Mouse (Mus musculus) CH12.LX (cell line): ENCODE measurements around the gene Arhgef17. TPM values are rescaled to one million over a fixed set of nuclear protein-coding genes. Genes with fewer than 3 reads are reported as not detected.
A peak's percentile ranks its signal among the peaks of the same experiment; 100 is the strongest.

Experiments
- DNase-seq: peaks from one replicate; pipeline ENCODE4 v3.0.0-alpha.2; 2013; ENCODE audit errors: extremely low read depth
- H3K27ac ChIP-seq: 2 replicates; pipeline ENCODE4 v1.5.1; 2012; ENCODE audit warnings: low read depth, mild to moderate bottlenecking, control low read depth, moderate library complexity; ENCODE audit not compliant: insufficient read depth
- H3K27me3 ChIP-seq: replicated peaks from 2 replicates; pipeline ENCODE3; 2012; ENCODE audit warnings: inconsistent platforms
- H3K36me3 ChIP-seq, 2 experiments: replicated peaks in 1 of 2; 2 replicates each; pipeline versions ENCODE3 to v1.6.1; 2012; ENCODE audit warnings: inconsistent platforms in 1 of 2, low read length in 1 of 2, mild to moderate bottlenecking in 1 of 2, mixed read lengths in 1 of 2, moderate library complexity in 1 of 2; ENCODE audit not compliant: control insufficient read depth in 1 of 2, insufficient read depth in 1 of 2
- H3K4me1 ChIP-seq, 2 experiments: 2 replicates each; pipeline ENCODE4 v1.6.1; 2012; ENCODE audit warnings: inconsistent platforms in 1 of 2, moderate library complexity in 1 of 2; ENCODE audit not compliant: insufficient read depth in 2 of 2, control insufficient read depth in 1 of 2
- H3K4me2 ChIP-seq: 2 replicates; pipeline ENCODE4 v1.6.1; 2012; ENCODE audit warnings: low read depth, mild to moderate bottlenecking, control low read depth; ENCODE audit not compliant: poor library complexity, insufficient read depth, severe bottlenecking
- H3K4me3 ChIP-seq, 3 experiments: fragments of 150-350 bp in 1 of 3; sonication (generic) in 1 of 3; replicated peaks in 1 of 3; 2 replicates each; pipeline versions ENCODE3 to v1.5.1; 2011 to 2012; ENCODE audit warnings: low read depth in 2 of 3, low read length in 2 of 3, mild to moderate bottlenecking in 2 of 3, moderate library complexity in 2 of 3, control low read depth in 1 of 3, improper control_type of control experiment in 1 of 3, inconsistent platforms in 1 of 3, mixed read lengths in 1 of 3; ENCODE audit not compliant: poor library complexity in 1 of 3
- H3K79me2 ChIP-seq: replicated peaks from 2 replicates; pipeline ENCODE4 v1.6.1; 2012; ENCODE audit warnings: mild to moderate bottlenecking, moderate library complexity; ENCODE audit not compliant: control insufficient read depth, poor library complexity, insufficient read depth, severe bottlenecking; ENCODE audit errors: extremely low read depth
- H3K9ac ChIP-seq: 2 replicates; pipeline ENCODE4 v1.6.1; 2012; ENCODE audit warnings: low read depth, mild to moderate bottlenecking, control low read depth, moderate library complexity; ENCODE audit not compliant: insufficient read depth
- H3K9me3 ChIP-seq: replicated peaks from 2 replicates; pipeline ENCODE3; 2012; ENCODE audit warnings: low read length, inconsistent platforms, mixed read lengths
- CTCF ChIP-seq, 2 experiments: IDR thresholded peaks in 1 of 2; conservative IDR thresholded peaks in 1 of 2; 2 replicates each; pipeline ENCODE4 v1.5.1; 2011 to 2012; ENCODE audit warnings: low read depth in 2 of 2, low read length in 2 of 2, improper control_type of control experiment in 1 of 2, inconsistent platforms in 1 of 2, mild to moderate bottlenecking in 1 of 2, moderate library complexity in 1 of 2
- ELF1 ChIP-seq: IDR thresholded peaks from 2 replicates; pipeline ENCODE4 v1.6.1; 2014; ENCODE audit warnings: low read depth, mild to moderate bottlenecking, inconsistent platforms, low read length, improper control_type of control experiment
- EP300 ChIP-seq: IDR thresholded peaks from 2 replicates; pipeline ENCODE4 v1.6.1; 2011; ENCODE audit warnings: low read length, improper control_type of control experiment
- ETS1 ChIP-seq: conservative IDR thresholded peaks from 2 replicates; pipeline ENCODE4 v1.6.1; 2012; ENCODE audit warnings: low read depth, mild to moderate bottlenecking, inconsistent platforms, low read length, improper control_type of control experiment, moderate library complexity
- GABPA ChIP-seq: IDR thresholded peaks from 2 replicates; pipeline ENCODE4 v1.6.1; 2012; ENCODE audit warnings: low read depth, low read length, improper control_type of control experiment, inconsistent platforms; ENCODE audit not compliant: insufficient replicate concordance
- IRF4 ChIP-seq: IDR thresholded peaks from 2 replicates; pipeline ENCODE4 v1.6.1; 2014; ENCODE audit warnings: low read depth, mild to moderate bottlenecking, inconsistent platforms, low read length, improper control_type of control experiment
- KAT2A ChIP-seq: IDR thresholded peaks from 2 replicates; pipeline ENCODE4 v1.6.1; 2012; ENCODE audit warnings: low read length, improper control_type of control experiment, inconsistent platforms; ENCODE audit not compliant: insufficient replicate concordance
- MAX ChIP-seq: IDR thresholded peaks from 2 replicates; pipeline ENCODE4 v1.6.1; 2011; ENCODE audit warnings: low read length, improper control_type of control experiment
- MAZ ChIP-seq: IDR thresholded peaks from 2 replicates; pipeline ENCODE4 v1.6.1; 2012; ENCODE audit warnings: low read depth, mild to moderate bottlenecking, inconsistent platforms, low read length, improper control_type of control experiment, moderate library complexity
- MEF2A ChIP-seq: IDR thresholded peaks from 2 replicates; pipeline ENCODE4 v1.6.1; 2014; ENCODE audit warnings: low read depth, mild to moderate bottlenecking, inconsistent platforms, low read length, improper control_type of control experiment, borderline replicate concordance
- NELFE ChIP-seq: IDR thresholded peaks from 2 replicates; pipeline ENCODE4 v1.6.1; 2011; ENCODE audit warnings: low read depth, low read length, improper control_type of control experiment
- RCOR1 ChIP-seq: conservative IDR thresholded peaks from 2 replicates; pipeline ENCODE4 v1.6.1; 2012; ENCODE audit warnings: low read depth, mild to moderate bottlenecking, inconsistent platforms, low read length, improper control_type of control experiment
- TBP ChIP-seq: conservative IDR thresholded peaks from 2 replicates; pipeline ENCODE4 v1.6.1; 2011; ENCODE audit warnings: low read depth, low read length, improper control_type of control experiment
- TCF12 ChIP-seq: IDR thresholded peaks from 2 replicates; pipeline ENCODE4 v1.6.1; 2014; ENCODE audit warnings: low read depth, mild to moderate bottlenecking, inconsistent platforms, low read length, improper control_type of control experiment
- UBTF ChIP-seq: IDR thresholded peaks from 2 replicates; pipeline ENCODE4 v1.6.1; 2012; ENCODE audit warnings: low read depth, mild to moderate bottlenecking, inconsistent platforms, low read length, improper control_type of control experiment, moderate library complexity
- ZC3H11A ChIP-seq: IDR thresholded peaks from 2 replicates; pipeline ENCODE4 v1.6.1; 2012; ENCODE audit warnings: low read depth, mild to moderate bottlenecking, inconsistent platforms, low read length, improper control_type of control experiment
- ZKSCAN1 ChIP-seq: IDR thresholded peaks from 2 replicates; pipeline ENCODE4 v1.6.1; 2012; ENCODE audit warnings: low read depth, inconsistent platforms, low read length, improper control_type of control experiment, borderline replicate concordance
- ZMIZ1 ChIP-seq: IDR thresholded peaks from 2 replicates; pipeline ENCODE4 v1.6.1; 2012; ENCODE audit warnings: low read depth, mild to moderate bottlenecking, inconsistent platforms, low read length, improper control_type of control experiment
- ZNF384 ChIP-seq: IDR thresholded peaks from 2 replicates; pipeline ENCODE4 v1.6.1; 2012; ENCODE audit warnings: low read depth, low read length, improper control_type of control experiment, inconsistent platforms
- dilution Hi-C: fragments of 300-500 bp; cut with MboI; formaldehyde crosslinking; loops from 2 replicates; pipeline ENCODE4 v1.14.3; 2020; ENCODE audit warnings: low sequenced_read_pairs; ENCODE audit not compliant: extremely low pct_unique_long_range_greater_than_20kb, extremely low pct_ligation_motif_present
- in situ Hi-C: fragments of 300-500 bp; cut with MboI; formaldehyde crosslinking; loops from 3 replicates; pipeline ENCODE4 v1.14.3; 2019; ENCODE audit warnings: low sequenced_read_pairs, low pct_ligation_motif_present, low pct_unique_long_range_greater_than_20kb, mixed read lengths
- polyA plus RNA-seq: library from polyadenylated mRNA; unstranded; fragments of >175 nt; gene quantifications from 2 replicates; pipeline ENCODE4 v1.2.1, GENCODE M21; 2012; ENCODE audit warnings: low read depth; ENCODE audit not compliant: insufficient read length
- total RNA-seq, 2 experiments: library from RNA; depleted of rRNA; stranded (reverse); fragments of 300-350 nt in 1 of 2; fragments of >200 nt in 1 of 2; gene quantifications; 2 replicates each; pipeline ENCODE4 v1.2.3; 2012 to 2014

Gene Arhgef17
- total and polyA plus RNA-seq, 3 experiments: 2.3 to 6.7 (median 5.6) TPM

- no peak for DNase-seq
- H3K9me3 ChIP-seq: no peaks in the 10 kb centered on the region
- H3K27ac ChIP-seq: no peak overlapping the region
- no peak for TF ChIP-seq TCF12
- no peak for TF ChIP-seq ZC3H11A
- no peak for TF ChIP-seq GABPA
- no peak for TF ChIP-seq RCOR1
- H3K27me3 ChIP-seq: no peaks in the 10 kb centered on the region
- dilution Hi-C loops (no loop called here), in situ Hi-C loops (no loop called here)
- H3K36me3 ChIP-seq: peaks cover 13 to 54% of the 10 kb centered on the region in 2 experiments
- H3K4me3 ChIP-seq: no peak overlapping the region
- no peak overlapping the region for H3K4me2 ChIP-seq
- no peak overlapping the region for H3K9ac ChIP-seq
- peaks cover 20 to 36% of the 10 kb centered on the region in 2 experiments for H3K4me1 ChIP-seq
- H3K79me2 ChIP-seq: no peaks in the 10 kb centered on the region
Observed at GRCm38 (mm10) chr7:100884460-100884859, 47.4 kb downstream of the Arhgef17 start.

- Histone ChIP-seq H3K4me1 (peaks cover 25 to 46% of the 10 kb centered on the region in 2 experiments), H3K36me3 (peaks cover 21 to 64% of the 10 kb centered on the region in 2 experiments), H3K27ac (peak overlapping the region; percentile 56), H3K4me3 (peak overlapping the region in 1 of 3 experiments; percentile 17), H3K9ac (0 out of 2 replicates have a peak overlapping the region, but pooled peaks have one; percentile 5), H3K4me2 (peak overlapping the region; percentile 50; the same call in 1 of the 2 replicates), H3K9me3 (no peaks in the 10 kb centered on the region), H3K79me2 (no peaks in the 10 kb centered on the region), H3K27me3 (no peaks in the 10 kb centered on the region)
- TF ChIP-seq MAZ (0 out of 2 replicates have a peak, but pooled peaks have one; percentile 37), MEF2A (0 out of 2 replicates have a peak, but pooled peaks have one; percentile 35), EP300 (peak; percentile 48; the same call in 1 of the 2 replicates), ZKSCAN1 (no peak), KAT2A (no peak), ZC3H11A (no peak), UBTF (0 out of 2 replicates have a peak, but pooled peaks have one; percentile 30), ZMIZ1 (no peak), CTCF (conservative IDR thresholded peaks at IDR 0.05 in 1 of 2, IDR thresholded peaks at IDR 0.05 in 1 of 2; ENCODE audit: low read depth in 2 of 2, low read length in 2 of 2) (no peak), NELFE (peak; percentile 34; the same call in 1 of the 2 replicates), TBP (peak; percentile 90), ZNF384 (peak; percentile 17; the same call in 1 of the 2 replicates), ETS1 (0 out of 2 replicates have a peak, but pooled peaks have one; percentile 24), TCF12 (0 out of 2 replicates have a peak, but pooled peaks have one; percentile 36), IRF4 (peak; percentile 20; the same call in 1 of the 2 replicates), MAX (peak; percentile 35; the same call in 1 of the 2 replicates), ELF1 (0 out of 2 replicates have a peak, but pooled peaks have one; percentile 6)
- peak; percentile 74 for DNase-seq
- in situ Hi-C loops: no loop called here
- dilution Hi-C loops: no loop called here
Observed at GRCm38 (mm10) chr7:100881950-100882349, 50.0 kb downstream of the Arhgef17 start.
